Mouse (Mus musculus) myocyte (in vitro differentiated cells): ENCODE data around the gene Ddx20.

Source experiments
- E2F4 ChIP-seq: IDR thresholded peaks from one replicate; pipeline ENCODE4 v1.6.1; 2011; ENCODE audit warnings: mild to moderate bottlenecking, control low read depth, moderate library complexity; ENCODE audit not compliant: insufficient read depth
- MYOD1 ChIP-seq, 3 experiments: IDR thresholded peaks; one replicate each; pipeline ENCODE4 v1.6.1; 2011; ENCODE audit warnings: control low read depth in 2 of 3, low read depth in 2 of 3, mild to moderate bottlenecking in 2 of 3, moderate library complexity in 1 of 3; ENCODE audit not compliant: insufficient read length in 2 of 3, control insufficient read depth in 1 of 3
- MYOG ChIP-seq, 3 experiments: IDR thresholded peaks; one replicate each; pipeline ENCODE4 v1.6.1; 2011; ENCODE audit warnings: control low read depth in 2 of 3, low read depth in 2 of 3, mild to moderate bottlenecking in 2 of 3; ENCODE audit not compliant: insufficient read length in 2 of 3, control insufficient read depth in 1 of 3, insufficient read depth in 1 of 3
- POLR2A ChIP-seq: IDR thresholded peaks from one replicate; pipeline ENCODE4 v1.6.1; 2011; ENCODE audit warnings: low read depth, mild to moderate bottlenecking, control low read depth, moderate library complexity; ENCODE audit not compliant: insufficient read length
- POLR2AphosphoS2 ChIP-seq: IDR thresholded peaks from one replicate; pipeline ENCODE4 v1.6.1; 2011; ENCODE audit warnings: low read depth, control low read depth; ENCODE audit not compliant: insufficient read length
- REST ChIP-seq: IDR thresholded peaks from one replicate; pipeline ENCODE4 v1.6.1; 2011; ENCODE audit warnings: mild to moderate bottlenecking, control low read depth, moderate library complexity; ENCODE audit not compliant: insufficient read depth, insufficient read length
- TCF12 ChIP-seq: IDR thresholded peaks from one replicate; pipeline ENCODE4 v1.6.1; 2011; ENCODE audit warnings: mild to moderate bottlenecking, control low read depth; ENCODE audit not compliant: poor library complexity, insufficient read depth, severe bottlenecking
- TCF3 ChIP-seq: IDR thresholded peaks from one replicate; pipeline ENCODE4 v1.6.1; 2011; ENCODE audit warnings: low read depth, control low read depth; ENCODE audit not compliant: insufficient read length

DNA sequence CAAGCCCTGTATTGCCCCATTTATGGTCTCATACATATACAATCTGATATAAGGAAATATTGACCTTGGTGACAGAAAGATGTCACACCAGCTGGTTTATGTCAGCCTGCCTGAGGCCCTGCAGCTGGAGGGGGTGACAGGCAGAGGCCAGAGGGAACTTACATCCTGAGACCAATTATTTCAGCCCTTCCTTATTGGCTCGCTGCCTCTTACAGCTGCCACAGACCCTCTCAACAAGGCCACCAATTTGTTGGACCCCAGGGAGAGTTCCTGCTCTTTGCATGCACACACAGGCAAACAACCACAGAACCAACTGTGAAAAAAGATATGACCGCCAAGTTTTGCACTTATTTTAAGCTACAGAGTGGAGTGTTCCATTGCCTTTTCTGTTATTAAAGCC is 55.1 kb downstream of the Ddx20 start:
- no peak for TF ChIP-seq TCF3
- TF ChIP-seq POLR2A, result no peak
- TF ChIP-seq TCF12, result no peak
- TF ChIP-seq MYOG (IDR thresholded peaks at IDR 0.05; ENCODE audit: control insufficient read depth in 1 of 3, insufficient read depth in 1 of 3, insufficient read length in 2 of 3, low read depth in 2 of 3), result no peak
- TF ChIP-seq MYOD1 (IDR thresholded peaks at IDR 0.05; ENCODE audit: control insufficient read depth in 1 of 3, insufficient read length in 2 of 3, low read depth in 2 of 3), result no peak
- no peak for TF ChIP-seq E2F4
- TF ChIP-seq REST, result no peak
- TF ChIP-seq POLR2AphosphoS2, result no peak
